Mouse (Mus musculus): ENCODE results near the gene Shisa8.

The Shisa8 gene

GRCm38 (mm10) chr15:82172648-82173047 lies 40.0 kb downstream of the Shisa8 start:
- DNase-seq (ENCODE audit: low spot score) = no peak

GRCm38 (mm10) chr15:82170437-82171377 lies 41.9 kb downstream of the Shisa8 start:
- no peak for DNase-seq (ENCODE audit: low spot score)

- no peak for DNase-seq (ENCODE audit: low spot score)
Observed at GRCm38 (mm10) chr15:82169671-82170070, 42.9 kb downstream of the Shisa8 start.

GRCm38 (mm10) chr15:82167201-82168168 lies 45.1 kb downstream of the Shisa8 start:
- no peak for DNase-seq (ENCODE audit: low spot score)

- DNase-seq (ENCODE audit: low spot score) = no peak
Observed at GRCm38 (mm10) chr15:82166240-82167100, 46.1 kb downstream of the Shisa8 start.

GRCm38 (mm10) chr15:82165332-82166239 lies 47.0 kb downstream of the Shisa8 start:
- peak; percentile 73 for DNase-seq (ENCODE audit: low spot score)

GRCm38 (mm10) chr15:82164496-82164895 lies 48.1 kb downstream of the Shisa8 start:
- no peak for DNase-seq (ENCODE audit: low spot score)

GRCm38 (mm10) chr15:82164061-82164399 lies 48.6 kb downstream of the Shisa8 start:
- no peak for DNase-seq (ENCODE audit: low spot score)

- DNase-seq (ENCODE audit: low spot score) = no peak
Observed at GRCm38 (mm10) chr15:82163356-82164060, 49.1 kb downstream of the Shisa8 start.

- DNase-seq (ENCODE audit: low spot score) = no peak
Observed at GRCm38 (mm10) chr15:82161965-82162600, 50.5 kb downstream of the Shisa8 start.

- no peak for DNase-seq (ENCODE audit: low spot score)
Observed at GRCm38 (mm10) chr15:82160731-82161640, 51.6 kb downstream of the Shisa8 start.

GRCm38 (mm10) chr15:82159471-82159870 lies 53.1 kb downstream of the Shisa8 start:
- no peak for DNase-seq (ENCODE audit: low spot score)

GRCm38 (mm10) chr15:82158243-82159035 lies 54.2 kb downstream of the Shisa8 start:
- no peak for DNase-seq (ENCODE audit: low spot score)

GRCm38 (mm10) chr15:82156902-82157301 lies 55.7 kb downstream of the Shisa8 start:
- no peak for DNase-seq (ENCODE audit: low spot score)

GRCm38 (mm10) chr15:82156298-82156697 lies 56.3 kb downstream of the Shisa8 start:
- no peak for DNase-seq (ENCODE audit: low spot score)
